Mouse (Mus musculus) cerebellum, postnatal 10 days (tissue): Measurements from ENCODE around the gene 1700029I15Rik.

Source experiments
- DNase-seq, 2 experiments: peaks; one replicate each; pipeline ENCODE4 v3.0.0; 2021; ENCODE audit warnings: mixed read lengths in 2 of 2

The 1700029I15Rik gene

GRCm38 (mm10) chr2:92381901-92382588 lies at the start of gene 1700029I15Rik:
1700029I15Rik (plus strand) TSS chr2:92382538.
- peak; percentile 49 to 61 for DNase-seq

GRCm38 (mm10) chr2:92342418-92342817 lies 39.9 kb upstream of the 1700029I15Rik start:
- DNase-seq, result no peak

GRCm38 (mm10) chr2:92347191-92347590 lies 35.1 kb upstream of the 1700029I15Rik start:
- DNase-seq, result no peak

DNA sequence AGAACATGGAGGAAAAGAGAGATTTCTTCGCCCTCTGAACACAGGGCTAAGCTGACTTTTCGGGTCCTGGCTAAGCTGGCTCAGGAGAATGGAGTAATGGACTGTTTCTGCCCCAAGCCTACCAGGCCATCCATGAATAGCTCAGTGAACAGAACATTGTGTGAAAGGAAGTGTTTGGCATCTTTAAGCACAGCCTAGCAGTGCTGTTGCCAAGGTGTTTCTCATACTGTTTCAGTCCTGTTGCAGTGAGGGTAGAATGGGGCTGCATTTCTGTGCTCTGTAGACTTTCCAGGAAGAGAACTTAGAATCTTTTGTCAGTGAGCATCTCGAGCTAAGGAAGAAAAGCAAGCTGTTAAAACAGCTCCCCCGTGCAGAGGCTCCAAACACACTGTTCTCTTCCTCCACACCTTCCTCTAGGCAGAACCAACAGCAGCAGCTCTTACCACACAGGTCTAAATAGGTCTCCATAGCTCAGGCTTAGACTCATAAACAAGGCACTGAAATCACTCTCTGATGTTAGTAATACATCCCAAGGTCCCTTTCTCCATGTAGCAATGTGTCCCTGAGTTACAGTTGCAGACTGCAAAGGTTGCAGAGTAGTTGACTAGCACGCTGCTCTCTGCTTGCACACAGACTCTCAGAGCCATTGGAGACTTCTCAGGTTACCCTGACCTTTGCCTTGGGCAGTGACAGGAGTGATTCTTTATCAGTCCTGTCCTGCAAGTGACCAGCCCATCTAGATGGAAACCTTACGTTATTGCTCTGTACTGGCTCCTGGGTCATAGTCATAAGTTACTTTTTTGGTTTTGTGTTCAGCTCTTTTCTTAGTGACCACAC lies 32.5 kb upstream of the 1700029I15Rik start:
- DNase-seq, result no peak

DNA sequence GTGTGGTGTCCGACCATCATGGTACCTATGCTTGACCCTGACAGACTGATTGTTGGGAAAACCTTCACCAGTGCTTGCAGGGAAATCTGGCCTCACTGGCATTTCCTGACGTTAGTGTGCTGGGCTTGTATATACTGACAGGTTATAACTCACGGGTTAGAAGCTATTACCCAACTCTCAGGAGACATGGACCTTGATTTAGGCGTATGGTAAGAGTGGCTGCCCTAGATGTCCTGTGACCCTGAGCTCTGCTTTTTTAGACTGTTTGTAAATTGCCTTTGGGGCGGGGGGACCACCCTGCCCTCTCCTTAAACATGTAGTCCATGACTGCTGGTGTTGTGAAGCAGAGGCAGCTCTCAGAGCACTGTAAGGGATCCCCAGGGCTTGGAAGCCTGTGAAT lies 31.7 kb upstream of the 1700029I15Rik start:
- no peak for DNase-seq

- no peak for DNase-seq
These were observed 28.9 kb upstream of the 1700029I15Rik start for GRCm38 (mm10) chr2:92353402-92353801.

DNA sequence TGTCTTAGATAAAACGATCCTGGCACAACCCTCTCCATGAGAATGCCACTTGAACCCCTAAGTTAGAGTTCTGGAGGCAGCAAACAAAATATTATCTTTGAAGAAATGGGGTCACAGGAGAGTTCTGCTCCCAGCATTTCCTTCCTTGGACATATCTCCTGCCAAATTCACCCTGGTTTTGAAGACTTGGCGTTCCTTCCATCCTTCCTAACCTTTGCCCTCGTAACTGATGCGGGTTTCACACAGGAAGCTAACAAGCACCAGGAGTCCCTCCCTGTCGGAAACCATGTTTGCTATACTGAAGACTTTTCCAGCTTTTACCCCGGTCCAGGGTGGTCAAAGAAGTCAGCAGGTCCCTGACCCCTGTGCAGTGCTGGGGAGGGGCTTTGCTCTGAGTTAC lies 28.1 kb upstream of the 1700029I15Rik start:
- DNase-seq, result no peak

- DNase-seq, result peak; percentile 54 to 59
These were observed 23.0 kb upstream of the 1700029I15Rik start for GRCm38 (mm10) chr2:92359301-92359700.

DNA sequence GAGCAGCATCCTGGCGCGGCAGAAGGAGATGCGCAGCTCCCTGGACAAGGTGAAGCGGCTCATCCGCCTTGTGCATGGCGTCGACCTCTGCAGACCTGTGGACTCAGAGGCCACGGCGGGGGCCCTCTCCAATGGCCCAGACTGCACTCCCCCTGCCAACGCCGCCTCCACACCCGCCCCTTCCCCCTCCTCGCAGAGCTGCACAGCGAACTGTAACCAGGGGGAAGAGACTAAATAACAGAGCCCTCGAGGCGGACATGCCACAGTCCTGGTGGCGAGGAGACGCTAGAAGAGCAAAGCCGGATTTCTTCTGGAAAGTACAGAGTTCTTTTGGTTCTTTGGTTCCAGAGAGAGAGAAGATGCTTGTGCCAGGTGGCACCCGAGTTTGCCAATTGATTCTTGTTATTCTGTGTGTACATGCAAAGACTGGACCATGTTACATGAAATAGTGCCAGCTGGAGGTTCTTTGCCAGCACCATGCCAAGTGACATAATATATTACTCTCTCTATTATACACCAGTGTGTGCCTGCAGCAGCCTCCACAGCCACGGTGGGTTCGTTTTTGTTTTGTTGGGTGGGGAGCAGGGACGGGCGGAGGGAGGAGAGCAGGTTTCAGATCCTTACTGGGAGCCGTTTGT lies 22.0 kb upstream of the 1700029I15Rik start:
- DNase-seq, result peak; percentile 81 to 82

DNA sequence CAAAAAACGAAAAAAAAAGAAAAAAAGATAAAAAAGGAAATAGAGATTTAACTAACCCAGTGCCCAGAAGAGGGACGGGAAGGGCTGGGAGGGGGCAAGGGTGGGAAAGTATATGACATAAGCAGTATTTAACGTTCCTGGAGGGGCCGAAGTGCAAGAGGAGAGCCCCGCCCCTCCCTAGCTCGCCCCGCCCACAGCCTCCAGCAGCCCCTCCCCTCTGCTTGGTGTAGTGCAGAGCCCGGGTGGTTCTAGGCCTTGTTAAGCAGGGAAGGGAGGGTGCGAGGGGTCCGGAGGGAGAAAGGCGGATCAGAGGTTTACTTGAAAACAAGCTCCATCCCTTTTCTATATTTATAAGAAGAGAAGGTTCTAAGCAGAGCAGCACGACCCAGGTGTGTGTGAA lies 21.4 kb upstream of the 1700029I15Rik start:
- peak in 1 of 2 experiments; percentile 58 for DNase-seq

DNA sequence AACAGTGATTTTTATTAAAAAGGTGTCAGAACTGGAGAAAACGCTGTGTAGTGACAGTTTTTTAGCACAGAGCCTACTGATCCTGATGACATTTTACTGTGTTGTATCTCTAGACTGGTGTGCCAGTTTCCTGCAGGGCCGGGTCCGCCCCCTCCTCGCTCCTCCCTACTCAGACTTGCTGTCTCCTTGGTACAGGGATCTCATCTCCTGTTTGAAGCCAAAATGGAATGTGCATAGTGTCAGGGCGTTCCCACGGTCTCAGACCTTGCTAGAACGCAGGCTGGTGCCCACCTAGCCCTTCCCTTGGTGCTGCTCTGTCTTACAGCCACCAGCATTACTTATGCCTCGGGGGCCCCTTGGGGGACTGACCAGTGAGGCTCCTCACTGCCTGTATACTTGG lies 20.5 kb upstream of the 1700029I15Rik start:
- peak in 1 of 2 experiments; percentile 45 for DNase-seq

GRCm38 (mm10) chr2:92362571-92363228 lies 19.6 kb upstream of the 1700029I15Rik start:
- DNase-seq, result peak in 1 of 2 experiments; percentile 37

- no peak for DNase-seq
These were observed 18.3 kb upstream of the 1700029I15Rik start for GRCm38 (mm10) chr2:92364086-92364485.

DNA sequence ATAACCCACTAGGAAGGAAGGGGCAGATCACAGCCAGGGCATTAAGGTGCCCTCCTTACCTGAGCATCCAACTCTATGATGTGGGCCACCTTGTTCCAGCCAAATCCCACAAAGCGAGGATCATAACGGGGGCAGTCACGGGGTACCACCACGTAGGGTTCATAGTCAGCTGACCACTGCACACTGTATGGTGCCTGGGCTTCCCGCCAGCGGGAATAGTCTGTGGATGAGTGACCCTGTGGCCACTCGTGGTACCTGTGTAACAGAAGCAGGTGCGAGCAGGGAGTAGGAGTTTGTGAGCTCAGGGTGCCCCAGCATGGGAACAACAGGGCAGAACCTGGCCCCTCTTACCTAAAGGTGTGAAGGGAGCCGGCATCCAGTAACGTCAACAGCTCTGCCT lies 16.8 kb upstream of the 1700029I15Rik start:
- peak in 1 of 2 experiments; percentile 31 for DNase-seq

DNA sequence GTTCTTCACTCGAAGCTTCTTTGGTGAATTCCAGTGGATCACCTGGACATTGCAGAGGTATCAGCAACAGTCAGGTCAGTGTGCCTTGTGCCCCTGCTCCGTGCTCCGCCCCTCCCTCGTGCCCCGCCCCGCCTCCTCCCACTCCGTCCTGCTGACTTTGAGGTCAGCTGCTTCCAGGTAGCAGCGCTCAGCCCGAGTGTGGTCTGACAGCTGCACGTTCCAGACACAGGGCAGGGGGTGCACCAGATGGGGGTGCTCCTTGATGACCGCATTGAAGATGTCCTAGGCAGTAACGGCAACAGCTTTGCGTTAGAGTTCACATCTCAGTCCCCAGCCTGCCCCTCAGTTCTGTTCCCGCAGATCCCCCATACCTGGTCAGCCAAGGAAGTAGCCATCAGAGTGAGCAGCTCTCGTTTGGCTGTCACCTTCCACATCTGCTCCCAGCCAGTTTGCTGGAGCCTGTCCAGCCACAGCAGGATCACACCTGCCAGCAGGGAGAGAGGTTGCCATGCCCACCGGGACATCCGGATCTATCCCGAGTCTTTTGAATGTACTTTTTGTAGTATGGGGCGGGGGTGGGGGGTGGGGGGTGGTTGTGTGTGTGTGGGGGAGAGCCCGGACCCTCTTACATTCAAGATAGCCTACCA lies 14.8 kb upstream of the 1700029I15Rik start:
- peak; percentile 20 to 25 for DNase-seq

DNA sequence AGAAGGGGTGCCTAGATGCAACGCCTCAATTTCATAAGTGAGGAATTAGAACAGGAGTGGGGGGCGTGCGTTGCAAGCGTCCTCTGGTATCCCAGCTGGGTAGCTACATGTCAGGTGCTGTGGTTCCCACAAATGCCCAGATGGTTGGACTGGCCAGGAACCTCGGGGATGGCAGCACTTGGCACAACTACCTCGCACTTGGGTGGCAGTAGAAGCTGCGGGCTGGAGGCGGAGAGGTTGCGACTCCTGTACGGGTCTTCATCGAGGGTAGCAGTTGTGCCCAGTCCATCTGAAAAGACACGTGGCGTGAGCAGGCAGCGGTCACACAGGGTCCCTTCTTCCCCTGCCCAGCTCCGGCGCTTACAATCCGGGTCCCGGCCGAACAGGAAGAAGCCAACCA lies 12.0 kb upstream of the 1700029I15Rik start:
- peak; percentile 44 to 47 for DNase-seq

DNA sequence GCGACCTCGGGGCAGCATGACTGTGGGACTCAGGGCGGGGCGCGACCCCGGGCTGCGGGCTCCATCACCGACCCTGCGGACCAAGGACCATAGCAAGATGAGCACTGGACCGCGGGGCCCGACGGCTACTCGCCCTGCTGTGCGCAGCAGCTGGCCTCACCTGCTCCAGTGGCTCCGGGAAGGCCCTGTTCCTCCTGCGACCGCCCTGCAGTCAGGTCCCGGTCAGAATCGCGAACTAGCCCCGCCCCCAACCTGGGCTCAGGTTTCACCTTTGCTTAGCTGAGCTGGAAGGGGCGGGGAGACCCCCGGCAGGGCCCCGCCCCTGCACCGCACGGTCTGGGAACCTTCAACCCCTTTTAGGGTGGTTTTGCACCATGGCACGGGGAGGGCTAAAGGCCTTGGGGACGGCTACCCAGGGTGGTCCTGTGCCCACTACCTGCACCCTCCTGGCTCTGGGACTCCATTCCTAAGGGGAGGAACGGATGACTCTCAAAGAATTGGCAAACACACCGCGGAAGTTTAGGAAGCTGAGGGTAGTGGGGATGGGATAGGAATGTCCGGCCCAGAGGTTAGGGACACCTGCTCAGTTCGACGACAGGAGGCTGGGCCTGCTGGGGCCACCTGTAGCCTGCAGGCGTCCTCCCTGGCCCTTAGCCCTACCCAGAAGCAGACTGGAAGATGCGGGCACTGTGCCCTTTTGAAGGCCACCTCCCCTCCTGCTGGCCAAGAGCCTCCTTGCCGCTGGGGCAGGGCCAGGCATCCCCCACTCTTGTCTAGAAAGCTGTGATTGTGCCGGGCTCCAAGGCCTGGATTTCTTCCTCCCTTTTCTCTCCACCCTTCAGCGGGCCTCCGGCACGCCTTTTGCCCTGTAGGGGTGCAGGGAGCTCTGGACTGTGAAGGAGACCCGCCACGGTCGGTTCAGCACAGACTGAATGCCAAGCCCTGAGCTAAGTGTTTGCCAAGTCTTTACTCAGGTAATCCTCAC lies 11.2 kb upstream of the 1700029I15Rik start:
- peak; percentile 74 to 80 for DNase-seq

DNA sequence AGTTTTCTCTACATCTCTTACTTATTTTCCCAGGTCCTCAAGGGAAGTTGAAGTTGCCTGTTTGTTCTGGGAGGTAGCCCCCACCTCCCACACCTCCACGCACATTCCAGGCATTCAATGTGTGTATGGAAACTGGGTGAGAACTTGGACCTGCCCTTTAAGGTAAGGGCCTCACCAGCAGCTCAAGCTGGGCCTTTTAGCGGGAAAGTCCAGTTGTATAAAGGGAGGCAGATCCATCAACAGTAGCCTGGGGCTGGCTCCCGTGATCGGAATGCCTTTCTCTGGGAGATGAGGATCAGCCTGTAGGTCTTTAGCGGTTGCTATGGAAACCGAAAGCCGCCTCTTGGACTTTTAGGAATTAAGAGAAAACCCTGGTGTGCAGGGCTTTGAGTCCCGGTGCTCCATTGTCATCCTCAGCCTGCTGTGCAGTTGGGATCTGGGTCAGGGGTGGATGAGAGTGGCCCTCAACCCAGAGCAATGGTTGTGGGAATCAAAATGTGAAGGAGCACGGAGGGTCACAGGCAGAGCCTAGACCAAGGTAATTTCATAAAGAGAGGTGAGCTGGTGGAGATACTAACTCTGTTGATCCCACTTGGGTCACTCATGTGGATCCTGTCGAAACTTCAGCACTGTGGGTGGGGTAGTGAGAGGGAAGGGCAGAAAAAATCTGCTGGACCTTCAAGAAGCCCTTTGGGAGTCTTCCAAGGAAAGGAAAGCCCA lies 10.2 kb upstream of the 1700029I15Rik start:
- peak; percentile 14 to 27 for DNase-seq

GRCm38 (mm10) chr2:92372767-92373436 lies 9.4 kb upstream of the 1700029I15Rik start:
- peak; percentile 87 for DNase-seq

DNA sequence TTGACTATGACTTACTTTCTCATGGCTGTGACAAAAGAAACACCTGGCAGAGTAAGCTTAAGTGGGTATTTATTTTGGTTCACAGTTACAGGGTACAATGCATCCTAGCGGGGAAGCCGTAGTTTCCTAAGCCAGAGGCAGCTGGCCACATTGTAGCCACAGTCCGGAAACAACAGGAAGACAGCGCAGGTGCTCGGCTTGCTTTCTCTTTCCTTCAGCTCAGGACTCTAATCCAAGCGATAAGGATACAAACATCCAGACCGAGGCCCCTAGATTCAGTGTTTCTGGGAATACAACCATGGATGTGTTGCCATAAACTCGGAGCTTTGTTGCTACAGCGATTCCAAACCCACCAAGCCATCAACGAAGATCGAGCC lies 8.9 kb upstream of the 1700029I15Rik start:
- no peak for DNase-seq
